Mouse (Mus musculus) layer of hippocampus, postnatal 10 days (tissue): ENCODE measurements at regions not wholly inside any gene's neighbourhood (a gene's known extent, or its start where the extent isn't known, plus 50 kb on each side); places are given as distances from the start of the nearest gene placed in this dataset.
"Not testable (repeated sequence)": the region's sequence is repeated elsewhere in the genome, so short reads cannot be mapped to it uniquely, and the experiment has no call there.

ENCODE experiments used
- DNase-seq, 2 experiments: peaks; one replicate each; pipeline ENCODE4 v3.0.0; 2021; ENCODE audit warnings: low spot score in 2 of 2

- DNase-seq: no peak
Observed at GRCm38 (mm10) chr15:62264966-62265365, 1342.2 kb upstream of the A1bg start.

GRCm38 (mm10) chr15:62264183-62264582, 1341.4 kb upstream of the A1bg start:
- DNase-seq: no peak

- no peak for DNase-seq
Observed at GRCm38 (mm10) chr15:62262487-62262886, 1339.7 kb upstream of the A1bg start.

- DNase-seq: peak in 1 of 2 experiments; percentile 7
Observed at GRCm38 (mm10) chr15:62261520-62261919, 1338.7 kb upstream of the A1bg start.

- no peak for DNase-seq
Observed at GRCm38 (mm10) chr15:62258611-62259010, 1335.8 kb upstream of the A1bg start.

GRCm38 (mm10) chr15:62257955-62258354, 1335.1 kb upstream of the A1bg start:
- peak; percentile 30 to 38 for DNase-seq

GRCm38 (mm10) chr15:62257110-62257667, 1334.4 kb upstream of the A1bg start:
- DNase-seq: no peak

- DNase-seq: no peak
Observed at GRCm38 (mm10) chr15:62255571-62255970, 1332.8 kb upstream of the A1bg start.

GRCm38 (mm10) chr15:62253724-62254123, 1330.9 kb upstream of the A1bg start:
- DNase-seq: no peak

GRCm38 (mm10) chr15:62252078-62252833, 1329.4 kb upstream of the A1bg start:
- DNase-seq: not testable (repeated sequence)

GRCm38 (mm10) chr15:62249436-62249835, 1326.6 kb upstream of the A1bg start:
- no peak for DNase-seq

- no peak for DNase-seq
Observed at GRCm38 (mm10) chr15:62246561-62247079, 1323.8 kb upstream of the A1bg start.

- no peak for DNase-seq
Observed at GRCm38 (mm10) chr15:62245237-62245636, 1322.4 kb upstream of the A1bg start.

- DNase-seq: no peak
Observed at GRCm38 (mm10) chr15:62244819-62245218, 1322.0 kb upstream of the A1bg start.

GRCm38 (mm10) chr15:62240031-62240430, 1317.2 kb upstream of the A1bg start:
- no peak for DNase-seq

GRCm38 (mm10) chr15:62238503-62239045, 1315.8 kb upstream of the A1bg start:
- DNase-seq: no peak

GRCm38 (mm10) chr15:62236056-62236455, 1313.2 kb upstream of the A1bg start:
- DNase-seq: no peak

- no peak for DNase-seq
Observed at GRCm38 (mm10) chr15:62234182-62234760, 1311.5 kb upstream of the A1bg start.

GRCm38 (mm10) chr15:62233154-62233553, 1310.3 kb upstream of the A1bg start:
- no peak for DNase-seq

GRCm38 (mm10) chr15:62231709-62232108, 1308.9 kb upstream of the A1bg start:
- no peak for DNase-seq

GRCm38 (mm10) chr15:62230773-62231172, 1308.0 kb upstream of the A1bg start:
- no peak for DNase-seq
